Mouse (Mus musculus): ENCODE data around the gene B9d2.

The B9d2 gene

DNA sequence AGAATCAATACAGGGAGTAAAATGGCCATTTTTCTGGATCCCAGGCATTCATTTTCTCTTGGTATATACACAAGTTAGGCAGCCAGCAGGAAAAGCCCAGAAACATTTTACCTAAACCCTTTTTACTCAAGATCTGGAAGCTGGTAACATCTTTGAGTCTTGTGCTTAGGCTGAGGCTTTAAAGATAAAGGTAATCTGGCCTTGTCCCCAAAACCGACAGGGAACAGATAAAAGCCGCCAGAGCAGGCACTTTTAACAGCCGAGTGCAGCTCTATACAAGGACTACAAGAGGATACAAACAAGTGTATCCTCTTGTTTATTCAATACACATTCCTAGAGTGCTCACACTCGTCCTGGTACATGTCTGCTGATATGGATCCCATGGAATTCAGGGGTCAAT is 54.4 kb downstream of the B9d2 start:
- no peak for DNase-seq

All from right cerebral cortex, postnatal 25 days (tissue).